Mouse (Mus musculus) CH12.LX (cell line): ENCODE measurements around the gene Hyal3. TPM values are rescaled to one million over a fixed set of nuclear protein-coding genes. Genes with fewer than 3 reads are reported as not detected.

Experiments
- DNase-seq: peaks from one replicate; pipeline ENCODE4 v3.0.0-alpha.2; 2013; ENCODE audit errors: extremely low read depth
- H3K27ac ChIP-seq: 2 replicates; pipeline ENCODE4 v1.5.1; 2012; ENCODE audit warnings: low read depth, mild to moderate bottlenecking, control low read depth, moderate library complexity; ENCODE audit not compliant: insufficient read depth
- H3K27me3 ChIP-seq: replicated peaks from 2 replicates; pipeline ENCODE3; 2012; ENCODE audit warnings: inconsistent platforms
- H3K36me3 ChIP-seq, 2 experiments: replicated peaks in 1 of 2; 2 replicates each; pipeline versions ENCODE3 to v1.6.1; 2012; ENCODE audit warnings: inconsistent platforms in 1 of 2, low read length in 1 of 2, mild to moderate bottlenecking in 1 of 2, mixed read lengths in 1 of 2, moderate library complexity in 1 of 2; ENCODE audit not compliant: control insufficient read depth in 1 of 2, insufficient read depth in 1 of 2
- H3K4me1 ChIP-seq, 2 experiments: 2 replicates each; pipeline ENCODE4 v1.6.1; 2012; ENCODE audit warnings: inconsistent platforms in 1 of 2, moderate library complexity in 1 of 2; ENCODE audit not compliant: insufficient read depth in 2 of 2, control insufficient read depth in 1 of 2
- H3K4me2 ChIP-seq: 2 replicates; pipeline ENCODE4 v1.6.1; 2012; ENCODE audit warnings: low read depth, mild to moderate bottlenecking, control low read depth; ENCODE audit not compliant: poor library complexity, insufficient read depth, severe bottlenecking
- H3K4me3 ChIP-seq, 3 experiments: fragments of 150-350 bp in 1 of 3; sonication (generic) in 1 of 3; replicated peaks in 1 of 3; 2 replicates each; pipeline versions ENCODE3 to v1.5.1; 2011 to 2012; ENCODE audit warnings: low read depth in 2 of 3, low read length in 2 of 3, mild to moderate bottlenecking in 2 of 3, moderate library complexity in 2 of 3, control low read depth in 1 of 3, improper control_type of control experiment in 1 of 3, inconsistent platforms in 1 of 3, mixed read lengths in 1 of 3; ENCODE audit not compliant: poor library complexity in 1 of 3
- H3K79me2 ChIP-seq: replicated peaks from 2 replicates; pipeline ENCODE4 v1.6.1; 2012; ENCODE audit warnings: mild to moderate bottlenecking, moderate library complexity; ENCODE audit not compliant: control insufficient read depth, poor library complexity, insufficient read depth, severe bottlenecking; ENCODE audit errors: extremely low read depth
- H3K9ac ChIP-seq: 2 replicates; pipeline ENCODE4 v1.6.1; 2012; ENCODE audit warnings: low read depth, mild to moderate bottlenecking, control low read depth, moderate library complexity; ENCODE audit not compliant: insufficient read depth
- H3K9me3 ChIP-seq: replicated peaks from 2 replicates; pipeline ENCODE3; 2012; ENCODE audit warnings: low read length, inconsistent platforms, mixed read lengths
- CHD1 ChIP-seq: IDR thresholded peaks from 2 replicates; pipeline ENCODE4 v1.6.1; 2012; ENCODE audit warnings: low read depth, low read length, improper control_type of control experiment, inconsistent platforms
- CHD2 ChIP-seq: IDR thresholded peaks from 2 replicates; pipeline ENCODE4 v1.6.1; 2011; ENCODE audit warnings: low read length, improper control_type of control experiment
- CTCF ChIP-seq, 2 experiments: IDR thresholded peaks in 1 of 2; conservative IDR thresholded peaks in 1 of 2; 2 replicates each; pipeline ENCODE4 v1.5.1; 2011 to 2012; ENCODE audit warnings: low read depth in 2 of 2, low read length in 2 of 2, improper control_type of control experiment in 1 of 2, inconsistent platforms in 1 of 2, mild to moderate bottlenecking in 1 of 2, moderate library complexity in 1 of 2
- EP300 ChIP-seq: IDR thresholded peaks from 2 replicates; pipeline ENCODE4 v1.6.1; 2011; ENCODE audit warnings: low read length, improper control_type of control experiment
- IRF4 ChIP-seq: IDR thresholded peaks from 2 replicates; pipeline ENCODE4 v1.6.1; 2014; ENCODE audit warnings: low read depth, mild to moderate bottlenecking, inconsistent platforms, low read length, improper control_type of control experiment
- JUN ChIP-seq: IDR thresholded peaks from 2 replicates; pipeline ENCODE4 v1.6.1; 2011; ENCODE audit warnings: low read depth, mild to moderate bottlenecking, low read length, improper control_type of control experiment, moderate library complexity; ENCODE audit not compliant: insufficient read depth
- KAT2A ChIP-seq: IDR thresholded peaks from 2 replicates; pipeline ENCODE4 v1.6.1; 2012; ENCODE audit warnings: low read length, improper control_type of control experiment, inconsistent platforms; ENCODE audit not compliant: insufficient replicate concordance
- MAFK ChIP-seq: IDR thresholded peaks from 2 replicates; pipeline ENCODE4 v1.6.1; 2011; ENCODE audit warnings: low read length, improper control_type of control experiment; ENCODE audit not compliant: insufficient replicate concordance
- MAZ ChIP-seq: IDR thresholded peaks from 2 replicates; pipeline ENCODE4 v1.6.1; 2012; ENCODE audit warnings: low read depth, mild to moderate bottlenecking, inconsistent platforms, low read length, improper control_type of control experiment, moderate library complexity
- MEF2A ChIP-seq: IDR thresholded peaks from 2 replicates; pipeline ENCODE4 v1.6.1; 2014; ENCODE audit warnings: low read depth, mild to moderate bottlenecking, inconsistent platforms, low read length, improper control_type of control experiment, borderline replicate concordance
- MXI1 ChIP-seq: IDR thresholded peaks from 2 replicates; pipeline ENCODE4 v1.6.1; 2011; ENCODE audit warnings: mild to moderate bottlenecking, low read depth, low read length, improper control_type of control experiment
- MYC ChIP-seq: IDR thresholded peaks from 2 replicates; pipeline ENCODE4 v1.6.1; 2011; ENCODE audit warnings: low read depth, mild to moderate bottlenecking, improper control_type of control experiment, low read length
- NELFE ChIP-seq: IDR thresholded peaks from 2 replicates; pipeline ENCODE4 v1.6.1; 2011; ENCODE audit warnings: low read depth, low read length, improper control_type of control experiment
- PAX5 ChIP-seq: IDR thresholded peaks from 2 replicates; pipeline ENCODE4 v1.6.1; 2012; ENCODE audit warnings: low read length, inconsistent platforms, mixed read lengths
- POLR2A ChIP-seq: IDR thresholded peaks from 2 replicates; pipeline ENCODE4 v1.6.1; 2011; ENCODE audit warnings: low read depth, mild to moderate bottlenecking, improper control_type of control experiment, low read length
- POLR2AphosphoS2 ChIP-seq: IDR thresholded peaks from 2 replicates; pipeline ENCODE4 v1.6.1; 2011; ENCODE audit warnings: low read depth, low read length, improper control_type of control experiment
- RAD21 ChIP-seq: IDR thresholded peaks from 2 replicates; pipeline ENCODE4 v1.6.1; 2011; ENCODE audit warnings: low read depth, mild to moderate bottlenecking, low read length, improper control_type of control experiment, moderate library complexity
- RCOR1 ChIP-seq: conservative IDR thresholded peaks from 2 replicates; pipeline ENCODE4 v1.6.1; 2012; ENCODE audit warnings: low read depth, mild to moderate bottlenecking, inconsistent platforms, low read length, improper control_type of control experiment
- SIN3A ChIP-seq: IDR thresholded peaks from 2 replicates; pipeline ENCODE4 v1.6.1; 2012; ENCODE audit warnings: low read length, improper control_type of control experiment, inconsistent platforms
- SMC3 ChIP-seq: IDR thresholded peaks from 2 replicates; pipeline ENCODE4 v1.6.1; 2011; ENCODE audit warnings: low read depth, low read length, improper control_type of control experiment
- TBP ChIP-seq: conservative IDR thresholded peaks from 2 replicates; pipeline ENCODE4 v1.6.1; 2011; ENCODE audit warnings: low read depth, low read length, improper control_type of control experiment
- TCF12 ChIP-seq: IDR thresholded peaks from 2 replicates; pipeline ENCODE4 v1.6.1; 2014; ENCODE audit warnings: low read depth, mild to moderate bottlenecking, inconsistent platforms, low read length, improper control_type of control experiment
- UBTF ChIP-seq: IDR thresholded peaks from 2 replicates; pipeline ENCODE4 v1.6.1; 2012; ENCODE audit warnings: low read depth, mild to moderate bottlenecking, inconsistent platforms, low read length, improper control_type of control experiment, moderate library complexity
- ZC3H11A ChIP-seq: IDR thresholded peaks from 2 replicates; pipeline ENCODE4 v1.6.1; 2012; ENCODE audit warnings: low read depth, mild to moderate bottlenecking, inconsistent platforms, low read length, improper control_type of control experiment
- ZKSCAN1 ChIP-seq: IDR thresholded peaks from 2 replicates; pipeline ENCODE4 v1.6.1; 2012; ENCODE audit warnings: low read depth, inconsistent platforms, low read length, improper control_type of control experiment, borderline replicate concordance
- ZMIZ1 ChIP-seq: IDR thresholded peaks from 2 replicates; pipeline ENCODE4 v1.6.1; 2012; ENCODE audit warnings: low read depth, mild to moderate bottlenecking, inconsistent platforms, low read length, improper control_type of control experiment
- ZNF384 ChIP-seq: IDR thresholded peaks from 2 replicates; pipeline ENCODE4 v1.6.1; 2012; ENCODE audit warnings: low read depth, low read length, improper control_type of control experiment, inconsistent platforms
- dilution Hi-C: fragments of 300-500 bp; cut with MboI; formaldehyde crosslinking; loops from 2 replicates; pipeline ENCODE4 v1.14.3; 2020; ENCODE audit warnings: low sequenced_read_pairs; ENCODE audit not compliant: extremely low pct_unique_long_range_greater_than_20kb, extremely low pct_ligation_motif_present
- in situ Hi-C: fragments of 300-500 bp; cut with MboI; formaldehyde crosslinking; loops from 3 replicates; pipeline ENCODE4 v1.14.3; 2019; ENCODE audit warnings: low sequenced_read_pairs, low pct_ligation_motif_present, low pct_unique_long_range_greater_than_20kb, mixed read lengths
- polyA plus RNA-seq: library from polyadenylated mRNA; unstranded; fragments of >175 nt; gene quantifications from 2 replicates; pipeline ENCODE4 v1.2.1, GENCODE M21; 2012; ENCODE audit warnings: low read depth; ENCODE audit not compliant: insufficient read length
- total RNA-seq, 2 experiments: library from RNA; depleted of rRNA; stranded (reverse); fragments of 300-350 nt in 1 of 2; fragments of >200 nt in 1 of 2; gene quantifications; 2 replicates each; pipeline ENCODE4 v1.2.3; 2012 to 2014

Hyal3 gene
- total and polyA plus RNA-seq, 3 experiments = 0.12 to 0.21 (median 0.13) TPM

GRCm38 (mm10) chr9:107570016-107570415 is 10.6 kb upstream of the Hyal3 start:
- peaks cover 16 to 40% of the 10 kb centered on the region in 2 experiments for H3K4me1 ChIP-seq
- DNase-seq = no peak
- no peaks in the 10 kb centered on the region for H3K79me2 ChIP-seq
- peaks cover 30 to 57% of the 10 kb centered on the region in 2 experiments for H3K36me3 ChIP-seq
- H3K4me3 ChIP-seq = peak overlapping the region; percentile 80 to 83 (median 80)
- H3K27ac ChIP-seq = no peak overlapping the region
- no peaks in the 10 kb centered on the region for H3K9me3 ChIP-seq
- H3K9ac ChIP-seq = peak overlapping the region; percentile 79
- dilution Hi-C loops (no loop called here), in situ Hi-C loops (no loop called here)
- no peak for TF ChIP-seq RAD21
- TF ChIP-seq SMC3 = no peak
- no peak for TF ChIP-seq PAX5
- TF ChIP-seq ZNF384 = no peak
- no peak for TF ChIP-seq TCF12
- TF ChIP-seq POLR2A = no peak
- TF ChIP-seq ZMIZ1 = no peak
- TF ChIP-seq EP300 = no peak
- no peak for TF ChIP-seq SIN3A
- no peaks in the 10 kb centered on the region for H3K27me3 ChIP-seq
- H3K4me2 ChIP-seq = peak overlapping the region; percentile 86

- TF ChIP-seq IRF4 (no peak), MAFK (no peak), MEF2A (no peak), CHD1 (no peak), MXI1 (no peak)
- H3K9ac ChIP-seq = no peak overlapping the region
- H3K4me2 ChIP-seq = no peak overlapping the region
- peaks cover 26 to 52% of the 10 kb centered on the region in 2 experiments for H3K36me3 ChIP-seq
- H3K4me3 ChIP-seq = no peak overlapping the region
- no peaks in the 10 kb centered on the region for H3K79me2 ChIP-seq
- H3K4me1 ChIP-seq = peaks cover 15 to 36% of the 10 kb centered on the region in 2 experiments
- no peaks in the 10 kb centered on the region for H3K27me3 ChIP-seq
- dilution Hi-C loops = no loop called here
- in situ Hi-C loops = no loop called here
- no peak for DNase-seq
- H3K9me3 ChIP-seq = no peaks in the 10 kb centered on the region
- H3K27ac ChIP-seq = no peak overlapping the region
These were observed 9.8 kb upstream of the Hyal3 start for GRCm38 (mm10) chr9:107570845-107571244.

GRCm38 (mm10) chr9:107571534-107572326 is 8.9 kb upstream of the Hyal3 start:
- TF ChIP-seq PAX5 (no peak), KAT2A (no peak), ZKSCAN1 (no peak), ZC3H11A (no peak), NELFE (no peak), RCOR1 (no peak), ZNF384 (no peak), JUN (no peak), CHD2 (no peak), MYC (no peak), MAZ (no peak), CTCF (conservative IDR thresholded peaks at IDR 0.05 in 1 of 2, IDR thresholded peaks at IDR 0.05 in 1 of 2; ENCODE audit: low read depth in 2 of 2, low read length in 2 of 2) (no peak), POLR2AphosphoS2 (no peak), ZMIZ1 (no peak), TBP (no peak), MEF2A (no peak), UBTF (no peak)
- Histone ChIP-seq H3K79me2 (no peaks in the 10 kb centered on the region), H3K4me3 (no peak overlapping the region), H3K4me2 (no peak overlapping the region), H3K4me1 (peaks cover 21 to 35% of the 10 kb centered on the region in 2 experiments), H3K27me3 (no peaks in the 10 kb centered on the region), H3K27ac (no peak overlapping the region), H3K36me3 (peaks cover 22 to 44% of the 10 kb centered on the region in 2 experiments), H3K9me3 (no peaks in the 10 kb centered on the region), H3K9ac (no peak overlapping the region)
- in situ Hi-C loops (no loop called here), dilution Hi-C loops (no loop called here)
- no peak for DNase-seq
